Mouse (Mus musculus): ENCODE data around the gene Med27.

GRCm38 (mm10) chr2:29501381-29501780 lies 154.8 kb downstream of the Med27 start:
- TF ChIP-seq USF1 (IDR thresholded peaks at IDR 0.05; ENCODE audit: low read depth) (no peak), MYOD1 (IDR thresholded peaks at IDR 0.05; ENCODE audit: control insufficient read depth in 1 of 3, insufficient read length in 2 of 3, low read depth in 2 of 3) (no peak), TCF12 (IDR thresholded peaks at IDR 0.05; ENCODE audit: insufficient read depth, poor library complexity, severe bottlenecking) (no peak), POLR2A (IDR thresholded peaks at IDR 0.05; ENCODE audit: insufficient read length, low read depth) (no peak), SRF (IDR thresholded peaks at IDR 0.05; ENCODE audit: control insufficient read depth, insufficient read length, low read depth) (no peak), REST (IDR thresholded peaks at IDR 0.05; ENCODE audit: insufficient read depth, insufficient read length) (no peak), E2F4 (IDR thresholded peaks at IDR 0.05; ENCODE audit: insufficient read depth) (no peak), MAX (IDR thresholded peaks at IDR 0.05; ENCODE audit: low read depth) (no peak), MYOG (IDR thresholded peaks at IDR 0.05; ENCODE audit: control insufficient read depth in 1 of 3, insufficient read depth in 1 of 3, insufficient read length in 2 of 3, low read depth in 2 of 3) (no peak)

Data from myocyte (in vitro differentiated cells).